Mouse (Mus musculus): ENCODE data around the gene Dscaml1.

DNA sequence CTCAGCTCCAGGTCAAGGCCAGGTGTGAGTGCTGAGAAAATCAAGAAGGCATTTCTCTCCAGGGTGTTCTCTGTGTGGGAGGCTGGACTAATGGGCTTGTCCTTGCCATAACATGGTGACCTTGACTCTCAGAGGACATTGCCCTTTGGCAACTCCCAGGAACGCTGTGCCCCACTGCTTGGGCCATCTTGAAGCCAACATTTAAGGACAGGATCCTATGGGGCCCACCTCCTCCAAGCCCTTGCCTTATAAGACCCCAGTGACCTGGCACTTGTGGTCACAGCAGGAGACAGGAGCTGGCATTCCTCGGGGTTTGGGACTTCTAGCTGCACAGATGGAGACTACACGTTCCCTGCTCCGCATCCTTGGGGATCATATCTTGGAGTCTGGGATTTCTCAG is 27.0 kb upstream of the Dscaml1 start, which contains the start of gene Fxyd2:
- no peak for TF ChIP-seq CTCF (IDR thresholded peaks at IDR 0.05; ENCODE audit: low read depth)
- no peak for TF ChIP-seq EP300 (optimal IDR thresholded peaks at IDR 0.05)
